Mouse (Mus musculus): ENCODE data around the gene Hoxa9. TPM values are rescaled to one million over a fixed set of nuclear protein-coding genes. Genes with fewer than 3 reads are reported as not detected.

Hoxa9 gene
- polyA plus RNA-seq, 1 experiment from 2014 or later, result not detected

- 2% methylated on average over 3 of the region's 3 CpGs for WGBS
- H3K27me3 ChIP-seq, result peaks cover 100% of the 10 kb centered on the region
- ATAC-seq (ENCODE audit: low FRiP score), result no peak
- H3K27ac ChIP-seq, result no peak overlapping the region
- no peaks in the 10 kb centered on the region for H3K9me3 ChIP-seq
- H3K4me3 ChIP-seq (replicated peaks), result no peak overlapping the region
- H3K9ac ChIP-seq, result no peak overlapping the region
- no peaks in the 10 kb centered on the region for H3K36me3 ChIP-seq (replicated peaks)
- H3K4me1 ChIP-seq, result peaks cover 3% of the 10 kb centered on the region
- no peak overlapping the region for H3K4me2 ChIP-seq
Observed at GRCm38 (mm10) chr6:52180726-52181125, 50.2 kb downstream of the Hoxa9 start.

- Histone ChIP-seq H3K27me3 (peaks cover 100% of the 10 kb centered on the region), H3K27ac (no peak overlapping the region), H3K4me3 (replicated peaks) (no peak overlapping the region), H3K9me3 (no peaks in the 10 kb centered on the region), H3K4me2 (no peak overlapping the region), H3K36me3 (replicated peaks) (no peaks in the 10 kb centered on the region), H3K9ac (no peak overlapping the region), H3K4me1 (peaks cover 6% of the 10 kb centered on the region)
- no peak for ATAC-seq (ENCODE audit: low FRiP score)
- under 1% methylated on average over 11 of the region's 11 CpGs for WGBS
Observed at GRCm38 (mm10) chr6:52180213-52180710, 50.6 kb downstream of the Hoxa9 start.

GRCm38 (mm10) chr6:52179690-52180089, 51.2 kb downstream of the Hoxa9 start:
- no peak overlapping the region for H3K27ac ChIP-seq
- no peak overlapping the region for H3K4me3 ChIP-seq (replicated peaks)
- H3K4me2 ChIP-seq, result no peak overlapping the region
- H3K4me1 ChIP-seq, result peaks cover 6% of the 10 kb centered on the region
- no peaks in the 10 kb centered on the region for H3K9me3 ChIP-seq
- no peaks in the 10 kb centered on the region for H3K36me3 ChIP-seq (replicated peaks)
- ATAC-seq (ENCODE audit: low FRiP score), result no peak
- H3K27me3 ChIP-seq, result peaks cover 100% of the 10 kb centered on the region
- WGBS, result 2% methylated on average over 10 of the region's 10 CpGs
- H3K9ac ChIP-seq, result no peak overlapping the region

- Histone ChIP-seq H3K36me3 (replicated peaks) (no peaks in the 10 kb centered on the region), H3K4me2 (no peak overlapping the region), H3K9me3 (no peaks in the 10 kb centered on the region), H3K4me1 (peaks cover 6% of the 10 kb centered on the region), H3K27me3 (peaks cover 98% of the 10 kb centered on the region), H3K9ac (no peak overlapping the region), H3K27ac (no peak overlapping the region), H3K4me3 (replicated peaks) (no peak overlapping the region)
- ATAC-seq (ENCODE audit: low FRiP score), result no peak
- 0% methylated on average over 4 of the region's 4 CpGs for WGBS
Observed at GRCm38 (mm10) chr6:52178918-52179665, 51.8 kb downstream of the Hoxa9 start.

GRCm38 (mm10) chr6:52177806-52178205, 53.1 kb downstream of the Hoxa9 start:
- Histone ChIP-seq H3K4me2 (no peak overlapping the region), H3K9ac (no peak overlapping the region), H3K4me3 (replicated peaks) (no peak overlapping the region), H3K27ac (no peak overlapping the region), H3K9me3 (no peaks in the 10 kb centered on the region), H3K4me1 (peaks cover 6% of the 10 kb centered on the region), H3K36me3 (replicated peaks) (no peaks in the 10 kb centered on the region), H3K27me3 (peaks cover 97% of the 10 kb centered on the region)
- 2% methylated on average over 9 of the region's 9 CpGs for WGBS
- ATAC-seq (ENCODE audit: low FRiP score), result no peak

GRCm38 (mm10) chr6:52177061-52177735, 53.7 kb downstream of the Hoxa9 start, which contains the start of gene 5730596B20Rik:
5730596B20Rik (plus strand) TSS chr6:52177498.
- Histone ChIP-seq H3K4me3 (replicated peaks) (no peak within 1 kb of the TSS), H3K9me3 (no peaks in the 10 kb centered on the region), H3K27me3 (peaks cover 97% of the 10 kb centered on the region), H3K9ac (no peak within 1 kb of the TSS), H3K4me2 (no peak within 1 kb of the TSS), H3K4me1 (peaks cover 12% of the 10 kb centered on the region), H3K36me3 (replicated peaks) (no peaks in the 10 kb centered on the region), H3K27ac (no peak within 1 kb of the TSS)
- ATAC-seq (ENCODE audit: low FRiP score), result no peak
- WGBS, result under 1% methylated on average over 36 of the region's 36 CpGs

- Histone ChIP-seq H3K4me1 (peaks cover 13% of the 10 kb centered on the region), H3K9ac (no peak overlapping the region), H3K9me3 (no peaks in the 10 kb centered on the region), H3K36me3 (replicated peaks) (no peaks in the 10 kb centered on the region), H3K27ac (no peak overlapping the region), H3K27me3 (peaks cover 97% of the 10 kb centered on the region), H3K4me3 (replicated peaks) (no peak overlapping the region), H3K4me2 (no peak overlapping the region)
- ATAC-seq (ENCODE audit: low FRiP score), result no peak
- WGBS, result 3% methylated on average over 6 of the region's 6 CpGs
Observed at GRCm38 (mm10) chr6:52176391-52176790, 54.5 kb downstream of the Hoxa9 start.

GRCm38 (mm10) chr6:52175864-52176263, 55.0 kb downstream of the Hoxa9 start:
- H3K27me3 ChIP-seq, result peaks cover 97% of the 10 kb centered on the region
- H3K9me3 ChIP-seq, result no peaks in the 10 kb centered on the region
- 1% methylated on average over 23 of the region's 35 CpGs for WGBS
- no peak overlapping the region for H3K4me2 ChIP-seq
- H3K27ac ChIP-seq, result no peak overlapping the region
- ATAC-seq (ENCODE audit: low FRiP score), result no peak
- no peak overlapping the region for H3K9ac ChIP-seq
- H3K36me3 ChIP-seq (replicated peaks), result no peaks in the 10 kb centered on the region
- peaks cover 13% of the 10 kb centered on the region for H3K4me1 ChIP-seq
- H3K4me3 ChIP-seq (replicated peaks), result peak overlapping the region; percentile 15

GRCm38 (mm10) chr6:52174968-52175751, 55.7 kb downstream of the Hoxa9 start:
- no peak for ATAC-seq (ENCODE audit: low FRiP score)
- Histone ChIP-seq H3K36me3 (replicated peaks) (no peaks in the 10 kb centered on the region), H3K9ac (no peak overlapping the region), H3K4me3 (replicated peaks) (peak overlapping the region; percentile 15), H3K27me3 (peaks cover 97% of the 10 kb centered on the region), H3K9me3 (no peaks in the 10 kb centered on the region), H3K4me2 (no peak overlapping the region), H3K27ac (no peak overlapping the region), H3K4me1 (peaks cover 13% of the 10 kb centered on the region)
- under 1% methylated on average over 40 of the region's 41 CpGs for WGBS

- no peak overlapping the region for H3K4me2 ChIP-seq
- peaks cover 13% of the 10 kb centered on the region for H3K4me1 ChIP-seq
- WGBS, result 5% methylated on average over 4 of the region's 4 CpGs
- H3K4me3 ChIP-seq (replicated peaks), result no peak overlapping the region
- no peak overlapping the region for H3K9ac ChIP-seq
- peaks cover 94% of the 10 kb centered on the region for H3K27me3 ChIP-seq
- no peak for ATAC-seq (ENCODE audit: low FRiP score)
- no peaks in the 10 kb centered on the region for H3K36me3 ChIP-seq (replicated peaks)
- no peaks in the 10 kb centered on the region for H3K9me3 ChIP-seq
- no peak overlapping the region for H3K27ac ChIP-seq
Observed at GRCm38 (mm10) chr6:52173648-52174047, 57.2 kb downstream of the Hoxa9 start.
